Mouse (Mus musculus) midbrain, embryonic 11.5 days (tissue): ENCODE data around the gene Vmn2r73. TPM values are rescaled to one million over a fixed set of nuclear protein-coding genes. Genes with fewer than 3 reads are reported as not detected.
"Not testable (repeated sequence)": the region's sequence is repeated elsewhere in the genome, so short reads cannot be mapped to it uniquely, and the experiment has no call there.

ENCODE experiments used
- ATAC-seq: fragments of 200-750 bp; cut with Nextera tagmentation; 2 replicates; pipeline ENCODE4 v1.8.0; 2017; ENCODE audit warnings: moderate TSS enrichment, moderate library complexity; ENCODE audit not compliant: low FRiP score
- DNase-seq: peaks from one replicate; pipeline ENCODE4 v3.0.0; 2015; ENCODE audit warnings: low spot score; ENCODE audit errors: missing footprints
- H3K27ac ChIP-seq: fragments of 300-500 bp; sonication (generic); 2 replicates; pipeline ENCODE4 v1.5.1; 2014; ENCODE audit warnings: low read depth, low read length
- H3K27me3 ChIP-seq: fragments of 300-500 bp; sonication (generic); 2 replicates; pipeline ENCODE4 v1.6.1; 2014; ENCODE audit warnings: mild to moderate bottlenecking, low read length, moderate library complexity, mixed read lengths; ENCODE audit not compliant: control insufficient read depth, insufficient read depth
- H3K36me3 ChIP-seq: fragments of 300-500 bp; sonication (generic); 2 replicates; pipeline ENCODE4 v1.6.1; 2014; ENCODE audit warnings: mild to moderate bottlenecking, low read length, moderate library complexity, mixed read lengths; ENCODE audit not compliant: control insufficient read depth, insufficient read depth
- H3K4me1 ChIP-seq: fragments of 300-500 bp; sonication (generic); 2 replicates; pipeline ENCODE4 v1.6.1; 2014; ENCODE audit warnings: low read length; ENCODE audit not compliant: control insufficient read depth, insufficient read depth
- H3K4me2 ChIP-seq: fragments of 300-500 bp; sonication (generic); 2 replicates; pipeline ENCODE4 v1.6.1; 2014; ENCODE audit warnings: mild to moderate bottlenecking, moderate library complexity
- H3K4me3 ChIP-seq: fragments of 300-500 bp; sonication (generic); 2 replicates; pipeline ENCODE4 v1.5.1; 2014; ENCODE audit warnings: low read depth, low read length
- H3K9ac ChIP-seq: fragments of 300-500 bp; sonication (generic); 2 replicates; pipeline ENCODE4 v1.6.1; 2014; ENCODE audit warnings: low read length
- H3K9me3 ChIP-seq: fragments of 300-500 bp; sonication (generic); 2 replicates; pipeline ENCODE4 v1.6.1; 2016; ENCODE audit warnings: low read length; ENCODE audit not compliant: control insufficient read depth
- WGBS: fragments of 180-500 bp; shearing (Covaris S2); extraction: QIAGEN DNeasy Blood & Tissue Kit; methylation state at CpG from one replicate; pipeline ENCODE4 v1.1.7; 2014; 5-methylcytosine and 5-hydroxymethylcytosine counted together
- polyA plus RNA-seq: library from polyadenylated mRNA; unstranded; fragments of >200 nt; fragmentation: Nextera tagmentation; extraction: Ambion mirVana; gene quantifications from 2 replicates; pipeline ENCODE4 v1.2.1, GENCODE M21; 2014

Gene Vmn2r73
- not detected in 2 replicates for polyA plus RNA-seq

- Histone ChIP-seq H3K36me3 (no peaks in the 10 kb centered on the region), H3K4me1 (no peaks in the 10 kb centered on the region), H3K27ac (no peak within 1 kb of the TSS), H3K9me3 (no peaks in the 10 kb centered on the region), H3K4me2 (no peak within 1 kb of the TSS), H3K4me3 (no peak within 1 kb of the TSS), H3K9ac (no peak within 1 kb of the TSS), H3K27me3 (no peaks in the 10 kb centered on the region)
- ATAC-seq (no peak), DNase-seq (no peak)
- WGBS, result 89% methylated on average over 1 of the region's 1 CpGs
These were observed at the start of gene Vmn2r73 for GRCm38 (mm10) chr7:85876166-85876565. Gene Vmn2r73, minus strand, starts transcription at chr7:85876266.

- no peak overlapping the region for H3K9ac ChIP-seq
- no peaks in the 10 kb centered on the region for H3K27me3 ChIP-seq
- no peaks in the 10 kb centered on the region for H3K36me3 ChIP-seq
- H3K4me3 ChIP-seq, result no peak overlapping the region
- H3K4me1 ChIP-seq, result no peaks in the 10 kb centered on the region
- H3K9me3 ChIP-seq, result no peaks in the 10 kb centered on the region
- no peak for DNase-seq
- H3K4me2 ChIP-seq, result no peak overlapping the region
- 32% methylated on average over 2 of the region's 2 CpGs for WGBS
- ATAC-seq, result no peak
- H3K27ac ChIP-seq, result no peak overlapping the region
These were observed 35.7 kb downstream of the Vmn2r73 start for GRCm38 (mm10) chr7:85840090-85840948.

- DNase-seq, H3K27me3 ChIP-seq, H3K4me3 ChIP-seq, H3K4me2 ChIP-seq, H3K27ac ChIP-seq, H3K4me1 ChIP-seq, ATAC-seq, H3K9me3 ChIP-seq, H3K36me3 ChIP-seq, H3K9ac ChIP-seq: not testable (repeated sequence)
- WGBS, result 13% methylated on average over 6 of the region's 6 CpGs
These were observed 58.0 kb downstream of the Vmn2r73 start for GRCm38 (mm10) chr7:85818092-85818491.

Other genes with a start within 250 kb of the Vmn2r73 start
- gene Vmn2r72, start 121.2 kb downstream of the Vmn2r73 start, polyA plus RNA-seq, result not detected in 2 replicates
- not detected in 2 replicates for gene Vmn2r74, start 85.4 kb upstream of the Vmn2r73 start, polyA plus RNA-seq